Mouse (Mus musculus) embryonic fibroblast, embryonic 13.5 days (primary cell): ENCODE data around the gene Rad51b.

ENCODE experiments used
- CTCF ChIP-seq: IDR thresholded peaks from 2 replicates; pipeline ENCODE4 v1.5.1; 2011; ENCODE audit warnings: mild to moderate bottlenecking, control low read depth, low read length, moderate library complexity, borderline replicate concordance; ENCODE audit not compliant: insufficient read depth
- POLR2A ChIP-seq: IDR thresholded peaks from 2 replicates; pipeline ENCODE4 v1.6.1; 2011; ENCODE audit warnings: low read depth, mild to moderate bottlenecking, control low read depth, low read length, moderate library complexity

DNA sequence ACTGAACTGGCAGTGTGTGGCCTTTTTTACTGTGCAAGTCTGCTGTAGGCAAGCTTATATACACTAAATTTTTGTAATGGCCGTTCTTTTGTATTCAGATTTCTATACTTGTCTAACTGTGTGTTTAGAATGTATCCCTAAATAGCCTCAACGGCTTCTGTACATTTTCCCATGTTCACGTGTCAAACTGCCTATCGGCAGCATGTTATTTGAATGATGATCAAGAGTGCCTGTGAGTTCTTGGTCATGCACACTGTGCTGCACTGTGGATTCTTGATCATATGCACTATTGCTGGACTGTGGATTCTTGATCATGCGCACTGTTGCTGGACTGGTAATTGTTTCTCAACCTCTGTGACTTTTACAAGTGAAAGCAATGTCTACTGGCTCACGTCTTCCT lies 417.4 kb downstream of the Rad51b start:
- TF ChIP-seq CTCF (no peak), POLR2A (no peak)
